Mouse (Mus musculus) heart, embryonic 12.5 days (tissue): ENCODE data around the gene Zfp820. TPM values are rescaled to one million over a fixed set of nuclear protein-coding genes. Genes with fewer than 3 reads are reported as not detected.
"Not testable (repeated sequence)": the region's sequence is repeated elsewhere in the genome, so short reads cannot be mapped to it uniquely, and the experiment has no call there.

Experiments
- ATAC-seq: fragments of 200-750 bp; cut with Nextera tagmentation; 2 replicates; pipeline ENCODE4 v1.8.0; 2017; ENCODE audit warnings: moderate TSS enrichment, moderate library complexity; ENCODE audit not compliant: insufficient number of reproducible peaks, low FRiP score
- H3K27ac ChIP-seq: fragments of 300-500 bp; sonication (generic); 2 replicates; pipeline ENCODE4 v1.5.1; 2016; ENCODE audit warnings: mild to moderate bottlenecking, moderate library complexity; ENCODE audit not compliant: poor library complexity, severe bottlenecking
- H3K27me3 ChIP-seq: fragments of 300-500 bp; sonication (generic); replicated peaks from 2 replicates; pipeline ENCODE4 v1.6.1; 2016; ENCODE audit warnings: mild to moderate bottlenecking, moderate library complexity
- H3K36me3 ChIP-seq: fragments of 300-500 bp; sonication (generic); 2 replicates; pipeline ENCODE4 v1.6.1; 2016; ENCODE audit warnings: mild to moderate bottlenecking, moderate library complexity
- H3K4me1 ChIP-seq: fragments of 300-500 bp; sonication (generic); replicated peaks from 2 replicates; pipeline ENCODE4 v1.6.1; 2016; ENCODE audit warnings: mild to moderate bottlenecking
- H3K4me2 ChIP-seq: fragments of 300-500 bp; sonication (generic); 2 replicates; pipeline ENCODE4 v1.6.1; 2016; ENCODE audit warnings: mild to moderate bottlenecking, moderate library complexity
- H3K4me3 ChIP-seq: fragments of 300-500 bp; sonication (generic); 2 replicates; pipeline ENCODE4 v1.5.1; 2016; ENCODE audit warnings: mild to moderate bottlenecking
- H3K9ac ChIP-seq: fragments of 300-500 bp; sonication (generic); 2 replicates; pipeline ENCODE4 v1.6.1; 2016; ENCODE audit warnings: mild to moderate bottlenecking, moderate library complexity
- H3K9me3 ChIP-seq: fragments of 300-500 bp; sonication (generic); replicated peaks from 2 replicates; pipeline ENCODE4 v1.6.1; 2016; ENCODE audit warnings: mild to moderate bottlenecking, moderate library complexity
- WGBS: fragments of 180-500 bp; shearing (Covaris S2); methylation state at CpG from one replicate; pipeline ENCODE4 v1.1.7; 2016; 5-methylcytosine and 5-hydroxymethylcytosine counted together
- polyA plus RNA-seq: library from polyadenylated mRNA; unstranded; fragments of >200 nt; fragmentation: Nextera tagmentation; extraction: Ambion mirVana; gene quantifications from 2 replicates; pipeline ENCODE4 v1.2.1, GENCODE M21; 2016

The Zfp820 gene
- polyA plus RNA-seq: 4.2 and 5.1 TPM in 2 replicates

- Histone ChIP-seq H3K4me3 (peak within 1 kb of the TSS; percentile 72), H3K27me3 (no peaks in the 10 kb centered on the region), H3K9ac (peak within 1 kb of the TSS; percentile 77), H3K4me1 (no peaks in the 10 kb centered on the region; the same call in 1 of the 2 replicates), H3K27ac (peak within 1 kb of the TSS; percentile 55), H3K4me2 (peak within 1 kb of the TSS; percentile 60), H3K36me3 (no peaks in the 10 kb centered on the region), H3K9me3 (no peaks in the 10 kb centered on the region)
- WGBS: 3% methylated on average over 22 of the region's 22 CpGs
- peak; percentile 95 for ATAC-seq
Observed at GRCm38 (mm10) chr17:21845545-21846321, at the start of gene Zfp820. TSS of gene Zfp820 (minus strand) at chr17:21845772.

DNA sequence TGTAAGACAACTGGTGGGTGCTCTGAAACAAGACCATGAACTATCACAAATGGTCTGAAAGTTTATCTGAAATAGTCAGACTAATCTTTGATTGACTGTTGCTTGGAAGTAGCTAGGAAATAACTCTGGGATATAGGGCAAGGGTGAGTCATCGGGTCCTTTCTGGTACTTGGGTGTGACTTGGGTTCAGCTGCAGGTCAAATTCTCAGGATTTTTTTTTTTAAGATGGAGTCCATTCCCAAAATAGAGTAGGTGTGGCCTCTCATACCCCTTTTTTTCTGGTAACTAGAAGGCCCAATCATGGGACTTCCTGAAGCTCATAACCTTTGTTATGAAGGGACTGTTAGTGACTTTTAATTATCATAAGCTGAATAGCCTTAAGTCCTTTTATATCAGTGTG is 25.7 kb upstream of the Zfp820 start:
- no peak overlapping the region for H3K9ac ChIP-seq
- ATAC-seq: no peak
- no peaks in the 10 kb centered on the region for H3K4me1 ChIP-seq
- WGBS: 57% methylated on average over 1 of the region's 1 CpGs
- no peak overlapping the region for H3K4me3 ChIP-seq
- peaks cover 9% of the 10 kb centered on the region for H3K9me3 ChIP-seq
- H3K27ac ChIP-seq: no peak overlapping the region
- H3K4me2 ChIP-seq: no peak overlapping the region
- H3K36me3 ChIP-seq: no peaks in the 10 kb centered on the region
- H3K27me3 ChIP-seq: no peaks in the 10 kb centered on the region

- WGBS: 77% methylated on average over 8 of the region's 8 CpGs
- H3K9ac ChIP-seq, H3K4me1 ChIP-seq, H3K9me3 ChIP-seq, H3K36me3 ChIP-seq, H3K4me2 ChIP-seq, ATAC-seq, H3K4me3 ChIP-seq, H3K27ac ChIP-seq, H3K27me3 ChIP-seq: not testable (repeated sequence)
Observed at GRCm38 (mm10) chr17:21846322-21846582, 680 bp upstream of the Zfp820 start.

GRCm38 (mm10) chr17:21838510-21838909 is 7.1 kb downstream of the Zfp820 start:
- Histone ChIP-seq H3K27me3 (no peaks in the 10 kb centered on the region), H3K9ac (no peak overlapping the region), H3K36me3 (peaks cover 7% of the 10 kb centered on the region), H3K27ac (no peak overlapping the region), H3K9me3 (no peaks in the 10 kb centered on the region), H3K4me3 (no peak overlapping the region), H3K4me2 (no peak overlapping the region), H3K4me1 (no peaks in the 10 kb centered on the region)
- ATAC-seq: no peak
- WGBS: 53% methylated on average over 2 of the region's 2 CpGs

DNA sequence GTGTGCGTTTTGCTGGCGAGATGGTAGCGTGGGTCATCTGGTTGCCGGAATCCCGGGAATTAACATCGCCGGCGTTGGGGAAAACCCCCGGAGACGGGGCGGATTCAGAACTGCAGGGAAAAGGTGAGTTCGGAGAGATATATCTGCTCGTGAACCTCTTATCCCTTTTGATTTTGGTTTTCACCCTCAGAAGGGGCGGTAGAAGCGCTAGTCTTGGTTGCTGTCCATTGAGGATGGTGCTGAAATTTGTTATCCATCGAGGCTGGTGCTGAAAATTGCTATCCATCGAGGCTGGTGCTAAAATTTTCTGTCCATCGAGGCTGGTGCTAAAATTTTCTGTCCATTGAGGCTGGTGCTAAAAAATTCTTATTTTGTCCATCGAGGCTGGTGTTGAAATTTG is 44.2 kb downstream of the Zfp820 start:
- not testable (repeated sequence) for H3K4me3 ChIP-seq, H3K9me3 ChIP-seq, H3K4me1 ChIP-seq, H3K27ac ChIP-seq, ATAC-seq, H3K9ac ChIP-seq, H3K27me3 ChIP-seq, H3K36me3 ChIP-seq, H3K4me2 ChIP-seq
- 44% methylated on average over 19 of the region's 19 CpGs for WGBS

DNA sequence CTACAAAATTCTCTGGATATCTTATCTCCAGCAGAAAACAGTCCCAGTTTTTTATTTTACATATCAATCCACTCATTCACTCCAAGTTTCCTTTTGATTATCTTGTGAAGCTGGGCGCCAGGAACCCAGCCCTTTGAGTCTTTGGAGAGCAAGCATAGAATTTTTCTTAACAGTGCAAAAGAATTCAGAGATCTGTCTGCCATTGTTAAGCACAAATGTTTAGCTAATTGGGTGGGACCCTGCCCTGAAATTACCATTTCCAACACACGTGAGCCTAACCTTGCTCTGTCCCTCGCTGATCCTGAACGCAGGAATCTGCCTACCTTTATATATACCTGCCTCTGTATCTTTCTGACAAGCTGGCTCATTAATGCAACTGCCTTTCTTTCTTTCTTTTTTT is 53.3 kb downstream of the Zfp820 start:
- Histone ChIP-seq H3K4me3 (no peak overlapping the region), H3K4me2 (no peak overlapping the region), H3K4me1 (no peaks in the 10 kb centered on the region), H3K9ac (no peak overlapping the region), H3K36me3 (no peaks in the 10 kb centered on the region), H3K27ac (no peak overlapping the region), H3K9me3 (0 out of 2 replicates have a peak, but pooled peaks cover 6% of the 10 kb centered on the region), H3K27me3 (no peaks in the 10 kb centered on the region)
- ATAC-seq: no peak
- 75% methylated on average over 4 of the region's 4 CpGs for WGBS

GRCm38 (mm10) chr17:21770336-21770735 is 75.2 kb downstream of the Zfp820 start:
- Histone ChIP-seq H3K4me3 (no peak overlapping the region), H3K4me2 (no peak overlapping the region), H3K27me3 (no peaks in the 10 kb centered on the region), H3K9me3 (peaks cover 4% of the 10 kb centered on the region), H3K36me3 (no peaks in the 10 kb centered on the region), H3K27ac (no peak overlapping the region), H3K4me1 (no peaks in the 10 kb centered on the region), H3K9ac (no peak overlapping the region)
- no peak for ATAC-seq
- 77% methylated on average over 2 of the region's 2 CpGs for WGBS

Other genes with a start within 250 kb of the Zfp820 start
- 4.3 and 5.1 TPM in 2 replicates for gene Zfp983, start 195.1 kb downstream of the Zfp820 start, polyA plus RNA-seq
- 3.1 and 4.6 TPM in 2 replicates for gene Gm10226, start 153.9 kb downstream of the Zfp820 start, polyA plus RNA-seq
- gene Zfp760, start 138.0 kb downstream of the Zfp820 start, polyA plus RNA-seq: 8.1 and 8.7 TPM in 2 replicates
- gene Zfp229, start 115.0 kb downstream of the Zfp820 start, polyA plus RNA-seq: 4.4 and 6.2 TPM in 2 replicates
- 4.0 and 5.2 TPM in 2 replicates for gene Zfp995, start 64.2 kb upstream of the Zfp820 start, polyA plus RNA-seq
- 15.2 and 15.5 TPM in 2 replicates for gene Zfp942, start 116.7 kb upstream of the Zfp820 start, polyA plus RNA-seq
- gene Zfp943, start 116.8 kb upstream of the Zfp820 start, polyA plus RNA-seq: 15.4 and 16.2 TPM in 2 replicates